Mouse (Mus musculus): ENCODE measurements around the gene Nucks1. TPM values are rescaled to one million over a fixed set of nuclear protein-coding genes. Genes with fewer than 3 reads are reported as not detected.

Nucks1 gene
- total RNA-seq (2023): 92.1 TPM

GRCm38 (mm10) chr1:131910001-131910648 lies at the start of gene Nucks1:
Gene Nucks1 (plus strand): TSS chr1:131910534.

GRCm38 (mm10) chr1:131867093-131867945 lies 43.0 kb upstream of the Nucks1 start, which contains the start of gene Rab29:
Gene Rab29 (plus strand): TSS chr1:131867224.

DNA sequence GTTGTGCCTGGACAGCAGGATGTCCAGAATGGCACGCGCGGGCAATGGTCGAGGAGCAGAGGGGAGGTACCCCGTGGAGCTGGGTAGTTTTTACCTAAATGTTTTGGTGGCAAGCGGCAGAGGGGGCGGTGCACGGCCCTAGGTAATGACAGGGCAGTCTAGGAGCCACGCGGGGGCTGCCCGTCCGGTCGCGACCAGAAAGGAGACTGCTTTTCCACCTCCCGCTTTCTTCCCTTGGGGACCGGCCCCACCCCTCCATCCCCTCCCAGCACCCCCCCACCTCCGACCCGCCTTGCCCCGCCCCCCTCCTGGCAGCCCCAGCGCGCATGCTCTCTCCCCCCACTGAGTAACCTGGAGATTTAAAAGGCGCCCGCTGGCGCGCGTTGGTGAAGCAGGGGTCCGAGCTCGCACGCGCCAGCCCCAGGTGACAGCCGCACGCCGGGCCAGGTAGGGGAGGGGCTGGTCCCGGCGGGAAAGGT lies 52.3 kb downstream of the Nucks1 start, which contains the start of gene Slc45a3:
TSS of gene Slc45a3 (plus strand) at position 362 of the 479 bp plus-strand sequence.

Other genes with a start within 250 kb of the Nucks1 start
- 1.2 TPM for gene Rab7b, start 221.8 kb upstream of the Nucks1 start, total RNA-seq (2023)
- not detected for gene Slc26a9, start 166.5 kb upstream of the Nucks1 start, total RNA-seq (2023)
- gene Pm20d1, start 113.2 kb upstream of the Nucks1 start, total RNA-seq (2023): not detected
- 26.5 TPM for gene Slc41a1, start 83.0 kb upstream of the Nucks1 start, total RNA-seq (2023)
- gene Rab29, start 43.3 kb upstream of the Nucks1 start, total RNA-seq (2023): 10.2 TPM
- 1.1 TPM for gene Slc45a3, start 52.4 kb downstream of the Nucks1 start, total RNA-seq (2023)
- gene Elk4, start 97.1 kb downstream of the Nucks1 start, total RNA-seq (2023): 342 TPM
- gene Mfsd4a, start 157.5 kb downstream of the Nucks1 start, total RNA-seq (2023): 0.23 TPM
- not detected for gene Cdk18, start 229.2 kb downstream of the Nucks1 start, total RNA-seq (2023)